Mouse (Mus musculus) cerebellum, adult 18-20 months (tissue): Measurements from ENCODE around the gene Gjd2.
A peak's percentile ranks its signal among the peaks of the same experiment; 100 is the strongest.

Experiments
- DNase-seq, 2 experiments: peaks; one replicate each; pipeline ENCODE4 v3.0.0; 2021

The Gjd2 gene

GRCm38 (mm10) chr2:114013295-114013771 lies at the start of gene Gjd2:
Gene Gjd2, minus strand, starts transcription at chr2:114013619.
- peak; percentile 18 to 44 for DNase-seq

- no peak for DNase-seq
Measured at GRCm38 (mm10) chr2:114060071-114060591, 46.7 kb upstream of the Gjd2 start.

- no peak for DNase-seq
Measured at GRCm38 (mm10) chr2:114059608-114060007, 46.2 kb upstream of the Gjd2 start.

GRCm38 (mm10) chr2:114058226-114058796 lies 44.9 kb upstream of the Gjd2 start:
- DNase-seq = no peak

GRCm38 (mm10) chr2:114057303-114057853 lies 44.0 kb upstream of the Gjd2 start:
- DNase-seq = peak; percentile 58 to 65

GRCm38 (mm10) chr2:114054129-114054528 lies 40.7 kb upstream of the Gjd2 start:
- DNase-seq = no peak

- DNase-seq = no peak
Measured at GRCm38 (mm10) chr2:114052696-114053598, 39.5 kb upstream of the Gjd2 start, which contains the start of gene Actc1. Gene Actc1, minus strand, starts transcription at chr2:114053548.

GRCm38 (mm10) chr2:114051871-114052241 lies 38.4 kb upstream of the Gjd2 start:
- no peak for DNase-seq

GRCm38 (mm10) chr2:114051111-114051870 lies 37.9 kb upstream of the Gjd2 start:
- no peak for DNase-seq

GRCm38 (mm10) chr2:114050150-114050549 lies 36.7 kb upstream of the Gjd2 start:
- no peak for DNase-seq

- no peak for DNase-seq
Measured at GRCm38 (mm10) chr2:114049372-114049771, 36.0 kb upstream of the Gjd2 start.

GRCm38 (mm10) chr2:114047960-114048611 lies 34.7 kb upstream of the Gjd2 start:
- no peak for DNase-seq

- DNase-seq = no peak
Measured at GRCm38 (mm10) chr2:114046151-114046664, 32.8 kb upstream of the Gjd2 start.

- no peak for DNase-seq
Measured at GRCm38 (mm10) chr2:114037926-114038325, 24.5 kb upstream of the Gjd2 start.

GRCm38 (mm10) chr2:114032259-114032658 lies 18.8 kb upstream of the Gjd2 start:
- no peak for DNase-seq

- no peak for DNase-seq
Measured at GRCm38 (mm10) chr2:114023383-114023782, 10.0 kb upstream of the Gjd2 start.

GRCm38 (mm10) chr2:114020210-114020563 lies 6.8 kb upstream of the Gjd2 start:
- DNase-seq = no peak

- no peak for DNase-seq
Measured at GRCm38 (mm10) chr2:114019474-114020209, 6.2 kb upstream of the Gjd2 start.

- no peak for DNase-seq
Measured at GRCm38 (mm10) chr2:114018136-114018535, 4.7 kb upstream of the Gjd2 start.

GRCm38 (mm10) chr2:114014839-114015238 lies 1.4 kb upstream of the Gjd2 start:
- DNase-seq = no peak

GRCm38 (mm10) chr2:114013846-114014245 lies 427 bp upstream of the Gjd2 start:
- DNase-seq = peak in 1 of 2 experiments; percentile 18
